Mouse (Mus musculus) CH12.LX (cell line): ENCODE results near the gene Fpgt.

Source experiments
- CTCF ChIP-seq, 2 experiments: IDR thresholded peaks in 1 of 2; conservative IDR thresholded peaks in 1 of 2; 2 replicates each; pipeline ENCODE4 v1.5.1; 2011 to 2012; ENCODE audit warnings: low read depth in 2 of 2, low read length in 2 of 2, improper control_type of control experiment in 1 of 2, inconsistent platforms in 1 of 2, mild to moderate bottlenecking in 1 of 2, moderate library complexity in 1 of 2
- E2F4 ChIP-seq: IDR thresholded peaks from 2 replicates; pipeline ENCODE4 v1.6.1; 2011; ENCODE audit warnings: low read depth, low read length, improper control_type of control experiment; ENCODE audit not compliant: insufficient replicate concordance
- ELF1 ChIP-seq: IDR thresholded peaks from 2 replicates; pipeline ENCODE4 v1.6.1; 2014; ENCODE audit warnings: low read depth, mild to moderate bottlenecking, inconsistent platforms, low read length, improper control_type of control experiment
- EP300 ChIP-seq: IDR thresholded peaks from 2 replicates; pipeline ENCODE4 v1.6.1; 2011; ENCODE audit warnings: low read length, improper control_type of control experiment
- IRF4 ChIP-seq: IDR thresholded peaks from 2 replicates; pipeline ENCODE4 v1.6.1; 2014; ENCODE audit warnings: low read depth, mild to moderate bottlenecking, inconsistent platforms, low read length, improper control_type of control experiment
- MAFK ChIP-seq: IDR thresholded peaks from 2 replicates; pipeline ENCODE4 v1.6.1; 2011; ENCODE audit warnings: low read length, improper control_type of control experiment; ENCODE audit not compliant: insufficient replicate concordance
- MAX ChIP-seq: IDR thresholded peaks from 2 replicates; pipeline ENCODE4 v1.6.1; 2011; ENCODE audit warnings: low read length, improper control_type of control experiment
- POLR2A ChIP-seq: IDR thresholded peaks from 2 replicates; pipeline ENCODE4 v1.6.1; 2011; ENCODE audit warnings: low read depth, mild to moderate bottlenecking, improper control_type of control experiment, low read length
- POLR2AphosphoS2 ChIP-seq: IDR thresholded peaks from 2 replicates; pipeline ENCODE4 v1.6.1; 2011; ENCODE audit warnings: low read depth, low read length, improper control_type of control experiment
- SIN3A ChIP-seq: IDR thresholded peaks from 2 replicates; pipeline ENCODE4 v1.6.1; 2012; ENCODE audit warnings: low read length, improper control_type of control experiment, inconsistent platforms
- SMC3 ChIP-seq: IDR thresholded peaks from 2 replicates; pipeline ENCODE4 v1.6.1; 2011; ENCODE audit warnings: low read depth, low read length, improper control_type of control experiment
- UBTF ChIP-seq: IDR thresholded peaks from 2 replicates; pipeline ENCODE4 v1.6.1; 2012; ENCODE audit warnings: low read depth, mild to moderate bottlenecking, inconsistent platforms, low read length, improper control_type of control experiment, moderate library complexity
- ZKSCAN1 ChIP-seq: IDR thresholded peaks from 2 replicates; pipeline ENCODE4 v1.6.1; 2012; ENCODE audit warnings: low read depth, inconsistent platforms, low read length, improper control_type of control experiment, borderline replicate concordance
- ZNF384 ChIP-seq: IDR thresholded peaks from 2 replicates; pipeline ENCODE4 v1.6.1; 2012; ENCODE audit warnings: low read depth, low read length, improper control_type of control experiment, inconsistent platforms

DNA sequence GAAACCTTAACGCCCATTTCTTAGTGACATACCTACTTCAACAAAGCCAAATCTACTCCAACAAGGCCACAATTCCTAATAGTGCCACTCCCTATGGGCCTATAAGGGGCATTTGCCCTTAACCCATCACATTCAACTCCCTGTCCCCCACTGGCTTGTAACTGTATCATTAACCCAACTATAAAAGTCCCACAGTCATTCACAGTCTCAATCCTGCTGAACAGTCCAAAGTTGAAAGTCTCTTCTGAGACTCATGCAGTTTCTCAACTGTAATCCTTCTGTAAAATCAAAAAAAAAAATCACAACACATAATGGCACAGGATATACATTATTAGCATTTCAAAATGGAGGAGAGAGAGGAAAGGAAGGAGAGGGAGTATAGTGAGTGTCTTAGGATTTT is 6.1 kb upstream of the Fpgt start:
- TF ChIP-seq MAFK, result no peak
- TF ChIP-seq CTCF (conservative IDR thresholded peaks at IDR 0.05 in 1 of 2, IDR thresholded peaks at IDR 0.05 in 1 of 2; ENCODE audit: low read depth in 2 of 2, low read length in 2 of 2), result no peak
- no peak for TF ChIP-seq POLR2A
- no peak for TF ChIP-seq ZKSCAN1
- no peak for TF ChIP-seq UBTF
- no peak for TF ChIP-seq POLR2AphosphoS2
- no peak for TF ChIP-seq ELF1
- no peak for TF ChIP-seq E2F4
- TF ChIP-seq ZNF384, result no peak
- TF ChIP-seq IRF4, result no peak
- no peak for TF ChIP-seq SIN3A
- TF ChIP-seq SMC3, result no peak
- TF ChIP-seq EP300, result no peak
- TF ChIP-seq MAX, result no peak
